11 mouse cellular contexts compared by ENCODE assay signal in genomic region chr10:59924305-59924704, GRCm38 (mm10). TPM values are rescaled to one million over a fixed set of nuclear protein-coding genes. Genes with fewer than 3 reads are reported as not detected.
DNase-seq lines count a peak whose midpoint lies in the region; ATAC-seq and TF ChIP-seq lines count a peak whose summit lies in the region.
"Had no signal": no experiment of that assay in that cellular context is flagged by ENCODE, and none has a peak within 500 bp of the region (broad histone marks: within the 10 kb centered on the region; RNA-seq: fewer than 3 reads in every experiment).

No protein-coding gene starts in this region.

- no peak overlapping the region for H3K4me2 ChIP-seq in kidney, embryonic 15.5 days
- no peak overlapping the region for H3K4me2 ChIP-seq in stomach, postnatal 0 days (replicated peaks; ENCODE audit: low read depth)
- H3K4me2 ChIP-seq: liver, embryonic 13.5 days had no signal

- H3K4me3 ChIP-seq in kidney, embryonic 15.5 days (replicated peaks), result no peak overlapping the region
- H3K4me3 ChIP-seq in stomach, postnatal 0 days (ENCODE audit: low read depth, low read length), result no peak overlapping the region
- H3K4me3 ChIP-seq: liver, embryonic 13.5 days had no signal

- no peak for TF ChIP-seq EP300 in stomach, postnatal 0 days (optimal IDR thresholded peaks at IDR 0.05)

- no peak for ATAC-seq in kidney, embryonic 15.5 days (replicated peaks; ENCODE audit: low FRiP score)
- no peak for ATAC-seq in stomach, postnatal 0 days (ENCODE audit: low FRiP score, low TSS enrichment)
- ATAC-seq: hindbrain, embryonic 16.5 days had no signal

- no peaks in the 10 kb centered on the region for H3K27me3 ChIP-seq in kidney, embryonic 15.5 days
- no peaks in the 10 kb centered on the region for H3K27me3 ChIP-seq in stomach, postnatal 0 days (ENCODE audit: control insufficient read depth, insufficient read depth, low read length)
- H3K27me3 ChIP-seq: liver, embryonic 13.5 days had no signal

- no peaks in the 10 kb centered on the region for H3K9me3 ChIP-seq in kidney, embryonic 15.5 days (replicated peaks)
- no peaks in the 10 kb centered on the region for H3K9me3 ChIP-seq in stomach, postnatal 0 days (ENCODE audit: control insufficient read depth, low read length)
- H3K9me3 ChIP-seq: liver, embryonic 13.5 days had no signal

- TF ChIP-seq CTCF in stomach, postnatal 0 days (IDR thresholded peaks at IDR 0.05; ENCODE audit: low read depth), result no peak

- H3K9ac ChIP-seq in kidney, embryonic 15.5 days, result no peak overlapping the region
- H3K9ac ChIP-seq in stomach, postnatal 0 days (ENCODE audit: low read length), result no peak overlapping the region
- H3K9ac ChIP-seq: liver, embryonic 13.5 days had no signal

- H3K4me1 ChIP-seq in kidney, embryonic 15.5 days, result peaks cover 32% of the 10 kb centered on the region
- peaks cover 9% of the 10 kb centered on the region for H3K4me1 ChIP-seq in stomach, postnatal 0 days (replicated peaks; ENCODE audit: control insufficient read depth, insufficient read depth)

- peak; percentile 65 for DNase-seq in adrenal gland, postnatal 14 days
- no peak for DNase-seq in adrenal gland, adult (ENCODE audit: inconsistent age in 2 of 2, low spot score in 1 of 2)
- no peak for DNase-seq in kidney, adult 8-10 months
- peak; percentile 51 for DNase-seq in testis, postnatal 10 days (ENCODE audit: low spot score)
- DNase-seq in testis, postnatal 14 days (ENCODE audit: low spot score), result no peak
- peak; percentile 50 for DNase-seq in stomach, postnatal 0 days (ENCODE audit: low spot score)
- DNase-seq in ovary, postnatal 10 days (ENCODE audit: low spot score), result no peak
- DNase-seq: liver, embryonic 13.5 days; midbrain, embryonic 14.5 days had no signal

- peak overlapping the region; percentile 48; the same call in 1 of the 2 replicates for H3K27ac ChIP-seq in kidney, embryonic 15.5 days
- no peak overlapping the region for H3K27ac ChIP-seq in stomach, postnatal 0 days (replicated peaks)
- H3K27ac ChIP-seq: liver, embryonic 13.5 days had no signal

- 23% methylated on average over 3 of the region's 3 CpGs for WGBS in kidney, embryonic 15.5 days
- WGBS in stomach, postnatal 0 days, result 42% methylated on average over 3 of the region's 3 CpGs

- H3K36me3 ChIP-seq in kidney, embryonic 15.5 days, result no peaks in the 10 kb centered on the region
- no peaks in the 10 kb centered on the region for H3K36me3 ChIP-seq in stomach, postnatal 0 days (ENCODE audit: control insufficient read depth, insufficient read depth, low read length)
- H3K36me3 ChIP-seq: liver, embryonic 13.5 days had no signal

RNA-seq across cellular contexts. Expression of gene Ddit4, which starts 27.3 kb away (rescaled TPM):
- 70.5 and 103 TPM in 2 replicates for total RNA-seq in adrenal gland, postnatal 14 days (2021)
- 31.0 and 36.3 TPM in 2 replicates for polyA plus RNA-seq in kidney, embryonic 15.5 days (2015; fragmentation: Nextera tagmentation; extraction: Ambion mirVana)
- polyA plus RNA-seq in stomach, postnatal 0 days (2015; fragmentation: Nextera tagmentation; extraction: Ambion mirVana), result 12.4 and 17.3 TPM in 2 replicates

RNA-seq across cellular contexts. Expression of gene Dnajb12, which starts 44.9 kb away (rescaled TPM):
- total RNA-seq in adrenal gland, postnatal 14 days (2021), result 49.5 and 50.6 TPM in 2 replicates
- polyA plus RNA-seq in kidney, embryonic 15.5 days (2015; fragmentation: Nextera tagmentation; extraction: Ambion mirVana), result 27.1 and 30.2 TPM in 2 replicates
- 17.4 and 19.0 TPM in 2 replicates for polyA plus RNA-seq in stomach, postnatal 0 days (2015; fragmentation: Nextera tagmentation; extraction: Ambion mirVana)

Comparison
In these comparisons a context has a peak if more than half of its experiments do, and no peak if none do; other contexts are left out.
1. DNase-seq: peak in adrenal gland, postnatal 14 days (single experiment), testis, postnatal 10 days (single experiment) and stomach, postnatal 0 days (single experiment); none in adrenal gland, adult (0 of 2), kidney, adult 8-10 months (0 of 2), testis, postnatal 14 days (single experiment) and ovary, postnatal 10 days (single experiment).